Mouse (Mus musculus) spleen, embryonic (tissue): ENCODE results near the gene Mycbpap.

Experiments
- CTCF ChIA-PET: fragments of 350-600 bp; sonication (Branson Sonifier 250); formaldehyde crosslinking; loops from one replicate; lab custom pipeline; 2022; lab: Charles Lee

Gene Mycbpap

DNA sequence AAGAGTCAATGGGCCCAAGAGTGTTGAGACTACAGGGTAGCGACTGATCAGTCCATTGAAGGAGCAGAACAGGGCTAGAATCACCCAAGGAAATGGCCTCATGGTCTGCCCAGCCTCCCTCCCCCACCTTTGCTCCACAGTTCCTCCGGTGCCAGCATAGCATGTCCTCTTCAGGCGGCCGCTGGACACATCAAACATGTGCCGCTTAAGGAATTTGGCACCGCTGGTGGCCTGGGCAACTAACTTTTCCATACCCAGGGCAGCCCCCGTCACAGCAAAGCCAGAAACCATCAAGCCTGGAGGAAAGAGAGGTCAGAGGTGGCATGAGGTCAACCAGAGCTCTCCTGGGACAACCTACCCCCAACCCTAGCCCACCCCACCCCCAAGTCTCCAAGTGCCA, 39.6 kb downstream of the Mycbpap start:
- CTCF ChIA-PET, result no interaction called here

DNA sequence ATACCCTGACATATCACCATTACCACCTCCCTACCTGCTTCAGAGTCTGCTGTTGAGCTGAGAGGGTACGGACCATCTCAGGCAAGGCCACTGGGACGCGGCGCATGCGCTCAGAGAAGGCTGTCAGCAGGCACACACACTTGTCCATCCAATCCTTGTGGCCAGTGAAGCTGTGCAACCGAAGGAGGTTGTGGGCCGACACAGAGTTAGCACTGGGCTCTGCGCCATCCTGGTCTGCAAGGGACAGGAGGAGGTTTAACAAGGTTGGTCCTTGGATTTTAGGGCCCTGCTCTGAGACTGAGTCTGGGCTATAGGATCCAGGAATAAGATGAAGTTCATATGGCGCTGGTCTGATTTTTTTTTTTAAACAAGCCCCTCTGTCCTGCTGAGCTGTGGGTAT, 41.2 kb downstream of the Mycbpap start:
- CTCF ChIA-PET, result no interaction called here

DNA sequence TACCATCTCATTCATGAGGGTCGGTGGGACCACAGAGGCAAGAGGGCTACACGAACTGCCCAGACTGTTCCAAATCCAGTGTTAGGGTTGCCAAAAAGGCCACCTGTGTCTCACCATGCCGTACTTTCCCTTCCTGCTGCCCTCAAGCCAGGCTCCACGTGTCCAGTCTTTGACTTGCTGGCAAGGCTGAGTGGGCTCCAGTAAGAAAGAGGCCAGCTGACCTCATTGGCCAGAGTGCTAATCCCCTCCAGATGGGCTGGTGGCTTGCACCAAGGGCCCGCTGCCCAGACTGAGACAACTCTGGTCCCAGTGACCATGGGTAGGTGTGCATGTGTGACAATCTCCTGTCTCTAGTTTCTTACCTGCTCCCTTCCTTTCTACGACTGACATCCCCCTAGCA, 43.9 kb downstream of the Mycbpap start:
- CTCF ChIA-PET, result no interaction called here

DNA sequence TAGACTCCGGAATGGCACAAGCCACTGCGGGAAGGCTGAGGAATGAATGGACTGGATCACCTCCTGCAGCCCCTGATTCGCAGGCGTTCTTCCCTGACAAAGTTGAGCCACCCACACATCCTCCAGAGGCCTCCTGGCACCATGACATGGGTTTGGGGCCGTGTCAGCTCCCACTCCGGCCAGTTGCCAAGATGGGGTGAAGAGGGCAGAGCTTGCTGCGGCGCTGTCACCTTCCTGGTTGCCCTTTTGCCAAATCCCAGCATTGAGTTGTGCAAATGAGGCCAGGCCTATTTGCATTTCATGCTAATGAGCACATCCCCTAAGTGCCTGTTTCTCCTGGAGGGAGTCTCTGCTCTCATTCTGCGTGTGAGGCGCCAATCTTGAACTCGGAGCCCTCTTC, 45.8 kb downstream of the Mycbpap start:
- CTCF ChIA-PET, result no interaction called here

DNA sequence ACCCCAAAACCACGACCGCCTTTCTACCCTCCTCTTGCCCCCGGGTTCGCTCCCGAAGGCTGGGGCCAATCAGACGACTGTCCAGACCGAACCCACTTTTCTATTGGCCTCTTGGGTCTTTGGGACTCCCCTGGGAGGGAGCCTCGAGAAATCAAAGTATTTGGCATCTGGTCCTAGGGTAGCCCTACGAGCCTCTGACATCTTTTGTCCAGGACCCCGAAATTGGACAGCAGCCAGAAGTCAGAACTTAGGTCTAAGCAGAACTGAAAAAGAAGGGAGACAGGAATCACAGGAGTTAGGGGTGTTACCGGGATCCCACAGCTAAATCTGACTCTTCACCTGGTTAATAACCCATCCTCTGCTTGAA, 47.0 kb downstream of the Mycbpap start:
- CTCF ChIA-PET, result no interaction called here

DNA sequence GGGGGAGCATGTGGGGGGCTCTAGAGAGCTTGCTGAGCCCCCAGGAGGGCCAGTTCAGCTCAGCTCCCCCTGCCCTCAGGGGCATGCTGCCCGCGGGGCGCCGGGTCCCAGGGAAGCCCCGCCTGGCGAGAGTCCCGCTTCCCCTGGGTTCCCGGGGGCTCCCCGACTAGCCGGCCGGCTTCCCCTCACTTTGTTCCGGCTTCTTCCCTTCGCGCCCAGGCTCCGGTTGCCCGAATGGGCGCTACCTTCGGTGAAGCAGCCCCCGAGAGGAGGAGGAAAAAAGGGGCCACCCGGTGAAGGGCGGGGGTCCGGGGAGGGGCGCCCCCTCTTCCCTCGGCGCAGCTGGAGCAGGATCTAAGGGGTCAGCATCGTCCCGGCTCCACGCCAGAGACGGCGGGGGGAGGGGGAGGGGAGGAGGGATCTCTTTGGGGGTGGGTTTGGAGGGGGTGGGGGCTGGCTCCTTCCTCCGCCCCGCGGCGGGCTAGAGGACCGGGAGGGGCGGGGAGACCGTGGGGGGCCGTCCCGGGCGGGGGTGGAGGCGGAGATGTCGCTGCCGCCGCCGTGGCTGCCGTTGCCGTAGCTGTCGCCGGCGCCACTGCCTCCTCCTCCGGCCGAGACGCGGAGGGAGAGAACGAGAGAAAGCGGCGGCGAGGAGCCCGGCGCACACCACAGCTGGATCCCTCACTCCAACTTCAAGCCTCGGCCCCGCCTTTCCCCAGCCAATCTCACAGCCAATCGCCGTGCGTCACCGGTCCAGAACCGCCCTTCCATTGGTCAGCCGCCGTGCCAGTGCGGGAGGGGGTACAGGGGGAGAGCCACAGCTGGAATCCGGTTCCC, 47.6 kb downstream of the Mycbpap start, which contains the start of gene Cacna1g:
Cacna1g (minus strand) TSS at position 492 of the 837 bp plus-strand sequence.
- CTCF ChIA-PET, result no interaction called here

DNA sequence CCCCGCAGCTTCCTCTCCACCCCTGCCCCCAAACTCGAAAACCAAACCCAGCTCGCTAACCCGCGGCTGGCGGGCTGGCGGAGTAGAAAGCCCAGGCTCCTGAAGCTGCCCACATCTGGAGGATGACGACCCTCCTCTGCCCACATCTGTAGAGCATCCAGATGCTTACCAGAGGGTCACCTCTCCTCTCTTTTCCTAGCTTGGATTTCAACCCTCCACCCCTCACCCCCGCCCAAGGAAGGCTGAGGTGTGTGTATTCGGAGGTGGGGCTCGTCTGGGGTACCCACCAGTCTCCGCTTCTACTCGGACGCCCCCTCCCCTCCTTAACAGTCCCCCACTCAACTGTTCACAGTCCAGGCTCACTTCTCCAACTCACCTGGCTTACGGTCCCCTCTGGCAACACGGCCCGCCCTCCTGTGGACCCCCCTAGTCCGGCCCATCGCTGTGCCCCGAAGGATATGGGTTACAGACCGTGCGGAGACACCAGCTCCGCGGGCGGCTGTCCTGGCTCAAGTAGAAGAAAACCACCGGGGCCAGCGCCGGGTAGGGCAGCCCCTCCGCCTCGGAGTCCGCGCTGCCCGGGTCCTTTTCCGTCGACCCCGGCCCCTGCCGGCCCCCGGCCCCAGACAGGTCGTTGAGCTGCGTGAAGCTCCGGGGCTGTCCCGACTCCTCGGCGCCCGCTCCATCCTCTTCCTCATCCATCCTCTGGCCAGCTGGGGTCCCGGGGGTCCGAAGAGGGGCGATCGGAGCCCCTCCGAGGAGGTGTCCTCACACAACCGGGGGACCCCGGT, 48.4 kb downstream of the Mycbpap start:
- CTCF ChIA-PET, result no interaction called here

DNA sequence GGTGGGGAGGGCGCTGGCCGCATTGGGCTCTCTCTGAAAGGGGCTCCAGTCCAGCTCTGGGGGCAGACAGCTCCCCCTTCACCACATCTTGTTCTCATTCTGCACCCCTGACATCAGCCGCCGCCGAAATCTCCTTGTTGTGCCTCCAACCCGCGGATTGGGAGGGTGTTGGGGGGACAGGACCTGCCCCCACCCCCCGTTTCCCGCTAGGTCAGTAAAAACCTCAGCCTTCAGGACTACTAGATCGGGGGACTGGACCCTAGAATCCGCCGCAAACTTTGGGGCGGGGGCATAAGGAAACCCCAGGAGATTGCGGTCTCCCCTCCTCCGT, 49.0 kb downstream of the Mycbpap start:
- CTCF ChIA-PET, result no interaction called here

DNA sequence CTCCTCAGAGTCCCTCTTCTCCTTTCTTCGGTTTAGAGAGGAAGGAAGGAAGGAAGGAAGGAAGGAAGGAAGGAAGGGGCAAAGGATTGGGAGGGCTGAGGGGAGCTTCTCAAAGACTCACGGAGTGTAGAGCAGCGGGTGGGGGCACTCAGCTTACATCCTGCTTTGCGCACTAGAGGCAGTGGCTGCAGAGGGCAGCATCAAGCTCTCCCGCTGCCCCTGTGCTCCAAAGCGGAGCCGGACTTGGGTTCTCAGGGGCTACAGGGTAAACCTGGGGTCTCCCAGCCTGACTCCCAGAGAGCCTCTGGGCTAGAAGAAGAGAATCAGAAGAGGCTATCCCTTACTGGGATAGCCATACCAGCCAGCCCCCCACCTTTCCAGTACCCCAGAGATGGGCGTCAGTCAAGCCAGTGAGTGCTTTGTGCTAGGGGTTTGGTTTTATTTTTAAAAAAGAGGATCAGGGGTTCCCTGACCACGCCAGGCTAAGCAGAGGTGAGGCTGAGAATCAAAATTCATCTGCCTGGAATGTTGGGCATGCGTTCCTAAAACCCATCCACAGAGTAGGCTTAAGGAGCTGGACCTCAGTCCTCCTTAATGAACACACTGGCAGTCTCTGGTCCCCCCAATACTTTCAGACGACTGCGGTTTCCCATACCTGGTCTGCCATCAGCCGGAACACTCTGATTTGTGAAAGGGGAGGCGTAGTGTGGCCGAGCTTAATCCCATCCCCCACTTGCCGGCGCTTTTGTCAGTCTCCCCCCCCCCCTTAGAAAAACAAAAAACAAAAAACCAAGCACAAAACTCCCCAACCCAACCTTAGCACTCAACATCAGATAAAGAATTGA, 49.6 kb downstream of the Mycbpap start:
- CTCF ChIA-PET, result no interaction called here

DNA sequence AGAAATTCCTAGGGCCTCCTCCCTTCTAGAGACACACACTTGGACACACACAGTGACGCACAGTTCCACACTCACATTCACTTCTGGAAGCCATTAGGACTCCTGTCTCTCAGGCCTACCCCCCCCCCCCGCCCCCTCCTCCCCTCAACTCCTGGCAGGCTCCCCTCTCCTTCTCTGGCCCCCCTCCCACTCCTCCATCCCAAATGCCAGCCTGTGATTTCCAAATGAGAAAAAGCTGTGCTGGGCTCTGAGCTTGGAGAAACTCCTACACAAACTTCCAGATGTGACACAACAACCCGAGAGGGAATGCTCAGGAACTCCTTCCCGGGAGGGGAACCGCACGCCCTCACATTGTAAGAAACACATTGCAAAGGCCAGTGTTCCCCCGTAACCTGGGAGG, 51.2 kb downstream of the Mycbpap start:
- CTCF ChIA-PET, result no interaction called here

DNA sequence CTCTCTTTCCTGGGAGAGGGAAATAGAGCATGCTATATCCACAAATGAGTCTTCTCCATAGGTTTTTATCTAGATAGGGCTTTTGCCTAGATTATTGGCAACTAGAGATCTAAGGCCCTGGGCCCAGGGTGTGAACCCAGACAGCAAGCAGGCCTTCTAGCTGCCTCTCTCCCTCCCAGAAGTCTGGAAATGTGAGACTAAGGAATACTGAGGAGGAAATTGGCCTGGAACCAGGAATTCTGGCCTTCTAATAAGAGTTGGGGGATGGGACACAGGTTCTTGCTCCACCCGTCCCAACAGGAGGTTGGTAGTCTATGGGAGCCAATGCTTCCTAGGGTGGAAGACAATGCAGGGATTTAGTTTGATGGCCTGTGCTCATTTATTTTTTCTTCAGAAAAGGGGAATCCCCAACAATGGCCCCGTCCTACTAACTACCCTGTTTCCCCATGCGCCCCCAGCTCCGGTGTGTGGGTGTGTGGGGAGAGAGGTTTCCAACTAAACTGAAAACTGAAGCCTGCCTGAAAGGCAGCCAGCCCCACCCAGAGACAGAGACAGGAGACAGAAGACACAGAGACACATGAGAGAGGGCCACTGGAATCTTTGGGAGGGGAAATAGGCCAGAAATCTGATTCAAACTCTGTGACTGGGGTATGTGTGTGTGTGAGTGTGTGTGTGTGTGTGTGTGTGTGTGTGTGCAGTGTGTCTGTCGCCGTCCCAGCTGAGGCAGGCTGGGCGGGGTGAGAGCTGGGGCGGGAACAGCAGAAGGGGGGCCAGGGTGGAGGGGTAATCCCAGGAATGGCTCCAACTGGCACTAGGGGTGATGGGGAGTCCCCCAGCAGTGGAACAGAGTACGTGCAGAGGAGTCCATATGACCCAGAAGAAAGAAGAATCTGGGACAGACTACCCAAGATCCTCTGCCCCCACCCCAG, 52.1 kb downstream of the Mycbpap start:
- CTCF ChIA-PET, result no interaction called here

DNA sequence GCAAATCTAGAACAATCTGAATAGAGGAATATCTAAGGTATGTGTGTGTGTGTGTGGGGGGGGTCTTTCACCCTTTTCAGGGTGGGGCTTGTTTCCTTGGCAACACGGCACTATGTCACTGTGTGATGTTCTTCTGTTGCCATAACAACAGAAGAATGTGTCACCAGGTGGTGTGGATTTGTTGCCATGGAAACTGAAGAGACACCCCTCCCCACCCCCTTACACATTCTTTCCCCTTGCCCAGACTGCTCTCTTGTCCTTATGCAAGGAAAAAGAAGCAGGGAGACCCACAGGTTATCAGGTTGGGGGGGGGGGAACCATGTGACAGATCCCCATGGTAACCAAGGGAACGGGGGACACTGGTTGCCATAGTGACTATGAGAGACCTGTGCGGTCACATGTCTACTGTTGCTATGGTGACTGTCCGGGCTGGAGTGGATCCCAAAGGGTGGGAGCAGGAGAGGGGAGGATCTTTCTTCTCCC, 52.9 kb downstream of the Mycbpap start:
- CTCF ChIA-PET, result no interaction called here

DNA sequence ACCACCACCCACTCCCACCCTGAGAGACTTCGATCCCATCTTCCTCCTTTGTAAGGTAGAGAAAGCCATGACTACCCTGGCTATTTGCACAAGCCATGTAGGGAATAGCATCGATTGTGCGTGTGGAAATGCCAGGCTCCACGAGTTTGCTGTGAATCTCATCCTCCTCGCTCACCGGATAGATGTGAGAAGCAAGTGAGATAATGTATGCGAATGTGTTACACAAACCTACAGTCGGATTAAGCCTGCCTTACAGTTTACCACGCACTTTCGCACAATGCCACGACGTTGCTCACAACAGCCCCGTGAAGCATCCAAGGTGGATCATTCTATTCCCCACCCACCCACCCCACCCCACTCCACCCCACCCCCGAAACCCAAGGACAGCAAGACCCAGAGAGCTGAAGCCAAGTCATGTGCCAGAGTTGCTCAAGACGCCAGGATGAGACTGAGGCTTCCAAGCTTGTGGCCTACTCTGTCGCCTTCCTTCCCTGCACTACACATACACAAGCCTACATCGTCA, 55.1 kb downstream of the Mycbpap start:
- CTCF ChIA-PET, result no interaction called here

DNA sequence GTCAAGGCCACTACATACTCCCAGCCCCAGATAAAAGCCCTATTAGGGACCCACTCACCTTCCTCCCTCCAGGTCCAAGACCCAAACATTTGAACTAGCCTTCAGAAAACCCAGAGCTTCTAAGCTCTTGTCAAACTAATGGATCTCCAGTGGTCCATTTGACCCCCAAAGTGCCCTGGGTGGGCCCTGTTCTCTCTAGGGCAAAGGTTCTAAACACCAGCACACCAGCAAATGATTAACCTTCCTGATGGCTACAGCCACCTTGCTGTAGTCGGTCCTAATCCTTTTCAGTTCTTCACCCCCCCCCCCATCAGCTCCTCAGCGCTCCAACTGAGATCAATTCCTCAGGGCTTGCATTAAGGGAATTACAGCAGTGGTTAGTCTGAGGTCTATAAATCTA, 57.4 kb downstream of the Mycbpap start:
- CTCF ChIA-PET, result no interaction called here

DNA sequence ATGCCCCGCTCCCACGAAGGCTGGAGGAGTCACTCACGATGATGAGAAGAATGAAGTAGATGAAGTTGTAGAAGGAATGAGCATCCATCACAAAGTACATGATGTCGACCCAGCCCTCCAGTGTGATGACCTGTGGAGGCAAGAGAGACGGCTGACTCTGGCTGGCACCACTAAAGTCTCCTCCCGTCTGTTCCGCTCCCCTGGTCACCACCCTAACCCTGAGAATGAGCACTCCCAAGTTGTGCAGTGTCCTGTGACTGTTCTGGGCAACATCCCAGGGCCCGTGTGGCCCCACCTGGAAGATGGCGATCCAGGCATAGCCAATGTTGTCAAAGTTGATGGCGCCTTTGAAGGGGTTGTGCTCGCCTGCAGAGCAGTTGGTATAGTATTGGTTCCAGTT, 59.7 kb downstream of the Mycbpap start:
- CTCF ChIA-PET, result no interaction called here

DNA sequence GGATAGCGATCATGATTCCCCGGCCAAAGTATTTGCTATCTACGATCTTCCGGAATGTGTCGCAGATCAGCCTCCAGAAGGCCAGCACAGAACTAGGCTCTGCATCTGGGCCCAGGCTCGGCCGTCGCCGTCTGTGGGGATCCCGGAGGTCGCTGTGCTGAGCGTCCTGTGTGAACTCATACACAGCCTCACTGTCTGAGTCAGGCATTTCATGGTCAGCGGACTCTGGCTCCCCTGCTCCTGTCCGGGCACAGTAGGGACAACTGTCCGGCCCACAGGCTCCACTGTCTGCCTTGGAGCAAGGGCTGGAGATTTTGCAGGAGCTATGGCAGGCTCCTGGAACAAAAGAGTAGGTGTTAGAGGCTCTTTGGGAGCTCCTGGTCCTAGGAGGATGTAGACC, 64.5 kb downstream of the Mycbpap start:
- CTCF ChIA-PET, result no interaction called here

DNA sequence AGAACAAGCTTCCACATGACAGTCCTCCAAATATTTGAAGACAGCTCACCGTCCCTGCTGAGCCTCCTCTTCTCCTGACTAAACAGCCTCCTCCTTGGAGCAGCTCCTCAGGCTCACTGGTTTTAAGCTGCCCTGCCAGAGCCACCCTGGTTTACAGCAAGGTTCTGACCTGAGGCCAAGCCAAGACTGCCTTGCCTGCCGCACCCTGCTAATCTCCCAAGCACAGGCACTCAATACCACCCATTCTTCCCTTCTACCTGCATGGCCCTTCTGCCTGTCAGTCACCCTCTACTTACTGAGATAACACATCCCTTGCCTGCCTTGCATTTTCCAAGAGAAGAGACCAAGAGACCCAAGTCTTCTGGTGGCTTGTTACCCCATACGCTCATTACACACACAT, 65.2 kb downstream of the Mycbpap start:
- CTCF ChIA-PET, result no interaction called here

DNA sequence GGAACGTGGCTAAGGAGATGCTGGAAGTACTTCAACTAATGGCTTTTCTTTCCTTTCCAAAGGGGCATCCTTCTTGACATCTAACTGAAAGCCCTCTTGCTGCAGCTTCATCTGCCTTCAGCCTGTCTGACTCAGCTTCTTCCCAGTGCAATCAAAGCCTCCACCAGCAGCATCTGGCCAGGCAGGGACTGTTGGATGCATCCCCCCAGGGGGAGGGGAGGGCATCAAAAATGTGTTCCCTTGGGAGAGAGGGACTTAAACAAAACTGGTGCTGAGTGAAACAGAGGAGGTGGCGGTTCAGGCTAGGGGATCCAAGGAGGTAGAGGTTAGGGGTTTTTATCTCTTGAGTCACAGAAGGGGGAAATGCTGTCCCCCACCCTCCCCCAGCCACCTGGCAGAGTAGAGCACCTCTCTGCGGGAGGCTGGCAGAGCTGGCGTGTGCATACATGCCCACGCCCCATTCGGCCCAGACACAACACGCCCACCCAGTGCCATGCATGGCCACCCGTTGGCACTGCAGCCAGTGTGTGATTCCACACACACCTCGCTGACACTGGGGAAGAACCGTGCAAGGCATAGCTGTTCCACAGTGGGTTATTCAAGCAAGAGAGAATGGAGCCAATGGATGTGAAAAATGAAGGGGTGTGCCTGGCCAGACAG, 66.3 kb downstream of the Mycbpap start:
- CTCF ChIA-PET, result no interaction called here

DNA sequence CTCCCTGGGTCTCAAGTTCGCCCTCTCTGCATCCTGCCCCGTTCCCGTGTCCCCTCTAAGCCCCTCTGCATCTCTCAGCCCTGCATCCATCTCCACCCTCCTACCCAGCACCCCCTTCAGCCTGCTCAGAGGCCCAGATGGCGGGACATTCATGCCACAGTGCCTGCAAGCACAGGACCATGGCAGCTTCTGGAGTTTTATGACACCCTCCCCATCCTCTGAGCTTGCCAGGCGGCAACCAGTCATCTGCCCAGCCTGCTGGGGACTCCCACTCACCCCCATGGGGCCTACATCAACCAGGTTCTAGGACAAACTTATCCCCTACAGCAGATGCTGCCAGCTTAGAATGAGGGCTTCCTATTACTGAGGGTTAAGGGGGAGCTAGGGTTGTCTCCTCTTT, 66.8 kb downstream of the Mycbpap start:
- CTCF ChIA-PET, result no interaction called here
